Mouse (Mus musculus) heart, postnatal 0 days (tissue): ENCODE data around the gene Lhcgr.
"Not testable (repeated sequence)": the region's sequence is repeated elsewhere in the genome, so short reads cannot be mapped to it uniquely, and the experiment has no call there.

Experiments used
- CTCF ChIP-seq: IDR thresholded peaks from 2 replicates; pipeline ENCODE4 v1.5.1; 2016; ENCODE audit warnings: antibody characterized with exemption, control low read depth, low read depth
- EP300 ChIP-seq: IDR thresholded peaks from 2 replicates; pipeline ENCODE4 v1.6.1; 2016; ENCODE audit warnings: antibody characterized with exemption, low read depth

- not testable (repeated sequence) for TF ChIP-seq CTCF, EP300
These were observed 21.2 kb upstream of the Lhcgr start for GRCm38 (mm10) chr17:88812943-88813342.
